Mouse (Mus musculus): ENCODE results near the gene Slc22a14. TPM values are rescaled to one million over a fixed set of nuclear protein-coding genes. Genes with fewer than 3 reads are reported as not detected.
"Not testable (repeated sequence)": the region's sequence is repeated elsewhere in the genome, so short reads cannot be mapped to it uniquely, and the experiment has no call there.

Slc22a14 gene
- polyA plus RNA-seq, 1 experiment from 2014 or later, result not detected

DNA sequence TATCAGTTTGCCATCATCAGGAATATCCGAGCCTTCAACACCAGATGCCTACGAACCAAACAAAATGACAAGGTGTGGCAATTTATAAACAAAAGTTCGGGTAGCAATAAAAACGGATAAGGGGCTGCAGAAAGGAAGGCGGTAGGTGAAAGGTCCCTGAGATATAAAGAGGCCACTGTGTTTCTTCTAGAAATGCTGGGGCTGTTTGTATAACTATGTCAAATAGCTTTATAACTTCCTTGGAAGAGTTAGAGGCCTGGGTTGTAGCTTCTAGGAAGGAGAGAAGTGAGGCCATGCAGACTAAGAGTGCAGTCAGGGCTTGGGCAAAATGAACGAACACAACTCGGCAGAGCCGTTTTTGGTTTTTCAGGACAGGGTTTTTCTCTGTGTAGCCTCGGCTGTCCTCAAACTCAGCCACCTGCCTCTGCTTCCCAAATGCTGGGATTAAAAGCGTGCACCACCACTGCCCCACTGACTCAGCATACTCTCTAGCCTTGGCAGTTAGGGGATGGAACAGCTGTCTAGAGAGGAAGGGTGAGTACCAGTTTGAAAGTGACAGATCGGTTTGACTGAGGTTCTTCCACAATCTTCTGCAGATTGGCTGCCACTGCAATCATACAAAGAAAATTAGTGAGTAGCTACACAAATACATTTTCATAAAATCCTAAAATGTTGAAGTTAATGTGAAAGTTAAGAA, 124.0 kb downstream of the Slc22a14 start:
- WGBS, result 92% methylated on average over 11 of the region's 11 CpGs
- Histone ChIP-seq H3K36me3 (ENCODE audit: control insufficient read depth, insufficient read depth) (no peaks in the 10 kb centered on the region), H3K9ac (replicated peaks; ENCODE audit: low read depth, low read length) (no peak overlapping the region)

DNA sequence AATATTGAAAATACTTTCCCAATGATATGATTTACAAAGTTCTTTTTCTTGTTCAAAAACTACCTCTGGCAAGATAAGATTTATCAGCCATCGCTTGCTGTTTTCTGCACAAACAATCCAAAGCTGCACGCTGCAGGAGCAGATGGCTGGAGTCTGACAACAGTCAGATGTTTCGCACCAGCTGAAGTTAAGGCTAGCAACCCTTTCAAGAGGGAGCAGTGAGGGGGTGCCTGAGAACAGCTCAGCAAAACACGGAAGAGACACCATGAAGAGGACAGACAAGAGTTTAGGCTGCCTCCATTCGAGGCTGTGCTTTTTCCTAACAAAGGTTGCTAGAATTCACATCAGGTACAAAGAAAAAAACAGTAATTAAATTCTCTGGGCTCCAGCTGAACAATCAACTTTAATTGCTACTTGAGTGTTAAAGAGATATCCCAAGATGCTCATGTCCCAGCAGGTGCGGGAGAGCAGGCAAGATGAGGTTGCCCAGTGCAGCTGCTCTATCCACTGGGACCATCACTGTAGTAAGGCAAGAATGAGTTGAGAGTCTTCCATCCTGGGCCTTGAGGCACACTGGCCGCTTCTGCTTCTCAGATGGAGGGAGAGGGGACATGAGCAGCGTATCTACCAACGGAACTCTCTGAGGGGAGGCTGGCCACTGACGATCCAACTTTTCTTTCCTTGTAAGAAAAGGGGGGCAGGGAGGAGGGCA, 124.9 kb downstream of the Slc22a14 start:
- 0 out of 2 replicates have a peak overlapping the region, but pooled peaks have one; percentile 22 for H3K27ac ChIP-seq (ENCODE audit: low read length)
- H3K4me1 ChIP-seq (replicated peaks; ENCODE audit: control insufficient read depth, insufficient read depth, low read length), result 0 out of 2 replicates have a peak, but pooled peaks cover 3% of the 10 kb centered on the region
- ATAC-seq, result no peak
- H3K9me3 ChIP-seq (ENCODE audit: control insufficient read depth, low read length), result no peaks in the 10 kb centered on the region
- 73% methylated on average over 10 of the region's 10 CpGs for WGBS
- H3K27me3 ChIP-seq (replicated peaks; ENCODE audit: control insufficient read depth, insufficient read depth, low read length), result no peaks in the 10 kb centered on the region
- no peaks in the 10 kb centered on the region for H3K36me3 ChIP-seq (ENCODE audit: control insufficient read depth, insufficient read depth)
- no peak overlapping the region for H3K4me2 ChIP-seq (ENCODE audit: low read length)
- H3K9ac ChIP-seq (replicated peaks; ENCODE audit: low read depth, low read length), result no peak overlapping the region
- H3K4me3 ChIP-seq (replicated peaks; ENCODE audit: low read length), result no peak overlapping the region

More for the DNA sequence above, 124.0 kb downstream of the Slc22a14 start:
- no peak overlapping the region for H3K27ac ChIP-seq (ENCODE audit: low read length)
- no peak overlapping the region for H3K4me3 ChIP-seq (replicated peaks; ENCODE audit: low read length)
- no peaks in the 10 kb centered on the region for H3K9me3 ChIP-seq (ENCODE audit: control insufficient read depth, low read length)
- no peak overlapping the region for H3K4me2 ChIP-seq (ENCODE audit: low read length)
- ATAC-seq, result no peak
- H3K4me1 ChIP-seq (replicated peaks; ENCODE audit: control insufficient read depth, insufficient read depth, low read length), result 0 out of 2 replicates have a peak, but pooled peaks cover 3% of the 10 kb centered on the region
- H3K27me3 ChIP-seq (replicated peaks; ENCODE audit: control insufficient read depth, insufficient read depth, low read length), result no peaks in the 10 kb centered on the region

DNA sequence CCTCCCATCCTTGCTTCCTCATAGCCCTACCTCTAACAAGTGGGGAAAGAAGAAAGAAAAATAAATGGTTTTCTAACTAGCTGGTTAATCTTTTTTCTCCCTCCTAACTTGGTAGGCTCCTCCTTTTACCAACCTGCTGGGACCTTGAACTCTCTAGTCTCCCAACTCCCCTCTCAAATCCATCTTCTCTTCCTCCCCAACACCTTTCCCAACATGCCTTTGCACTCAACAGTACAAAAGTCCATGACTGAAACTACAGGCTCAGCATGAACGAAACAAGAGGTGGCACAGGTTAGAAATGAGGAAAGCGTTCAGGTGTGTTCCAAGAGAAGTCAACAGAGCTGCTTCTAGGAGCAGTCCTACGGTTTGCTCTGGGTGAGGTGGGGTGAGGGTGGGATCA, 126.1 kb downstream of the Slc22a14 start:
- no peaks in the 10 kb centered on the region for H3K36me3 ChIP-seq (ENCODE audit: control insufficient read depth, insufficient read depth)
- WGBS, result 92% methylated on average over 3 of the region's 3 CpGs
- no peak for ATAC-seq

DNA sequence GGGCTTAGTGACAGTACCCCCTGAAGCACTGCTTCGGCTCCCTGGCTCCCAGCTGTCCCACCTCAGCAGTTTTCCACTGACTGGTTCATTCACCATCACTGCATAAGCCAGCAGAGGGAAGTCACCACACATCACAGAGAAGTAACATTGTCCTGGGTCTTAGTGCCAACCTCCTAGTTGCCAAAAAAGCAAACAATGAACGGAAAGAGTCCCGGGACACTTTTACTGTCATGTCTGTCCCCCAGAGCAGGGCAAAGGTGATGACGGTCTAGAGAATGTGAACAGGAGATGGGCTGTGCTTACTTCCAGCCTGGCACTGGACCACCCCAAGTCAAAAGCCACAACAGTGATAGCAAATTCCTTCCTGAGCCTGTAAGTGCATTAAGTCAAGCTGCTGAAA, 126.6 kb downstream of the Slc22a14 start:
- no peak overlapping the region for H3K4me3 ChIP-seq (replicated peaks; ENCODE audit: low read length)
- no peaks in the 10 kb centered on the region for H3K9me3 ChIP-seq (ENCODE audit: control insufficient read depth, low read length)
- no peak overlapping the region for H3K9ac ChIP-seq (replicated peaks; ENCODE audit: low read depth, low read length)
- ATAC-seq, result no peak
- 0 out of 2 replicates have a peak, but pooled peaks cover 3% of the 10 kb centered on the region for H3K4me1 ChIP-seq (replicated peaks; ENCODE audit: control insufficient read depth, insufficient read depth, low read length)
- H3K36me3 ChIP-seq (ENCODE audit: control insufficient read depth, insufficient read depth), result no peaks in the 10 kb centered on the region
- H3K4me2 ChIP-seq (ENCODE audit: low read length), result no peak overlapping the region
- 91% methylated on average over 4 of the region's 4 CpGs for WGBS
- H3K27me3 ChIP-seq (replicated peaks; ENCODE audit: control insufficient read depth, insufficient read depth, low read length), result no peaks in the 10 kb centered on the region
- H3K27ac ChIP-seq (ENCODE audit: low read length), result no peak overlapping the region

More for the DNA sequence above, 126.1 kb downstream of the Slc22a14 start:
- 0 out of 2 replicates have a peak, but pooled peaks cover 3% of the 10 kb centered on the region for H3K4me1 ChIP-seq (replicated peaks; ENCODE audit: control insufficient read depth, insufficient read depth, low read length)
- no peak overlapping the region for H3K27ac ChIP-seq (ENCODE audit: low read length)
- no peaks in the 10 kb centered on the region for H3K27me3 ChIP-seq (replicated peaks; ENCODE audit: control insufficient read depth, insufficient read depth, low read length)
- H3K9me3 ChIP-seq (ENCODE audit: control insufficient read depth, low read length), result no peaks in the 10 kb centered on the region
- no peak overlapping the region for H3K9ac ChIP-seq (replicated peaks; ENCODE audit: low read depth, low read length)
- H3K4me2 ChIP-seq (ENCODE audit: low read length), result no peak overlapping the region
- no peak overlapping the region for H3K4me3 ChIP-seq (replicated peaks; ENCODE audit: low read length)

DNA sequence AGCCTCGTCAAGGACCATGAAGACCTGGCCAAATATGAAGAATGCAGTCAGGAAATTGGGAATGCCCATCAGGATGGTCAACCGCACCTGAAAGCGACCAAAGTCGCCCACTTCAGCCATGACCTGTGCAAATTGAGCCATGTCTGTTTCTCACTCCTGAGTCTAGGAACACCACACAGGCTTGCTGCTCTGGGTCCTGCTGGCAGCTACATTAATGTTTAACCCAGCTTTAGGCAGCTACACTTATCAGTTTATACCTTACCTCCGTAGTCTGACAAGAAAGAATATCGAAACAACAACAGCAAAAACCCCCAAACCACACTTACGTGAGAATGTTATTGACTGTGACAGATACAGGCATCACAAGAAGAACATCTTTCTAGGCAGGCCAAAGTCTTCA, 133.8 kb downstream of the Slc22a14 start:
- no peak overlapping the region for H3K4me2 ChIP-seq (ENCODE audit: low read length)
- H3K27me3 ChIP-seq (replicated peaks; ENCODE audit: control insufficient read depth, insufficient read depth, low read length), result no peaks in the 10 kb centered on the region
- H3K4me3 ChIP-seq (replicated peaks; ENCODE audit: low read length), result no peak overlapping the region
- H3K36me3 ChIP-seq (ENCODE audit: control insufficient read depth, insufficient read depth), result no peaks in the 10 kb centered on the region
- H3K9ac ChIP-seq (replicated peaks; ENCODE audit: low read depth, low read length), result no peak overlapping the region
- WGBS, result 96% methylated on average over 7 of the region's 7 CpGs
- H3K27ac ChIP-seq (ENCODE audit: low read length), result no peak overlapping the region
- H3K9me3 ChIP-seq (ENCODE audit: control insufficient read depth, low read length), result no peaks in the 10 kb centered on the region
- no peaks in the 10 kb centered on the region for H3K4me1 ChIP-seq (replicated peaks; ENCODE audit: control insufficient read depth, insufficient read depth, low read length)
- ATAC-seq, result no peak

DNA sequence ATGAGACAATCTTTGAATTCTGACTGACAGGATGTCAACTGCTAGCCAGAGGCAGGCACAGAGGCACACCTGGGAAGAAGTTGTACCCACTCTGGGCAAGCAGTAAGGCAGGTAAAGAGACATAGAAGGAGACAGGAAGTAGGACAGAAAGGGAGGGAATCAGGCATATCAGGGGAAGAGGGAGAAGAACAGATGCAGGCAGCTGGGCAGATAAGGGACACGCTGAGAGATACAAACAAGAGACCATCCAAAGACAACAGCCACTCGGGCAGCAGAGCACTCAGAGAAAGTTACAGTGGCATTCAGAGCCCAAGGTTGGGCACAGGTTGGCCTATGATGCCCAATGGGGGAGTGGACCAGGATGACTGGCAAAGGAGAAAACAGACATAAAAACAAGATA, 134.5 kb downstream of the Slc22a14 start:
- no peak overlapping the region for H3K27ac ChIP-seq (ENCODE audit: low read length)
- H3K4me1 ChIP-seq (replicated peaks; ENCODE audit: control insufficient read depth, insufficient read depth, low read length), result no peaks in the 10 kb centered on the region
- no peak overlapping the region for H3K4me3 ChIP-seq (replicated peaks; ENCODE audit: low read length)
- H3K9me3 ChIP-seq (ENCODE audit: control insufficient read depth, low read length), result no peaks in the 10 kb centered on the region
- no peaks in the 10 kb centered on the region for H3K36me3 ChIP-seq (ENCODE audit: control insufficient read depth, insufficient read depth)
- H3K4me2 ChIP-seq (ENCODE audit: low read length), result no peak overlapping the region
- no peak overlapping the region for H3K9ac ChIP-seq (replicated peaks; ENCODE audit: low read depth, low read length)
- 98% methylated on average over 2 of the region's 2 CpGs for WGBS
- H3K27me3 ChIP-seq (replicated peaks; ENCODE audit: control insufficient read depth, insufficient read depth, low read length), result no peaks in the 10 kb centered on the region
- no peak for ATAC-seq

DNA sequence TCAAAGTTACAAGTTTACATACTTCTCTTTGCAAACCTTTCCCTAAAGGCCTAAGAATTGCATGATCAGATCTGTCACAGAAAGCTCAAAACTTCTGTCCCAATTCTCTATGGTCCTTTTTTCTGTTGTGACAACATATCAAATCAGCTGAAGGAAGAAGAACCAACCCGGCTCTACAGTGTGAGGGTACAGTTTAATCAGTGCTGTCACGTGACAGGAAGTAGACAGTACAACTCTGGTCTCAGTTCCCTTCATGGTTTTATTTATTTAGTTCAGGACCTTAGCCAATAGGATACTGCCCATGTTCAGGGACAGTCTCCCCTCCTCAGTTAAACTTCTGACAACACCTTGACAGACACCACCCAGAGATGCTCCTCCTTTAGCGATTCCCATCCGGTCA, 145.1 kb downstream of the Slc22a14 start:
- no peaks in the 10 kb centered on the region for H3K4me1 ChIP-seq (replicated peaks; ENCODE audit: control insufficient read depth, insufficient read depth, low read length)

DNA sequence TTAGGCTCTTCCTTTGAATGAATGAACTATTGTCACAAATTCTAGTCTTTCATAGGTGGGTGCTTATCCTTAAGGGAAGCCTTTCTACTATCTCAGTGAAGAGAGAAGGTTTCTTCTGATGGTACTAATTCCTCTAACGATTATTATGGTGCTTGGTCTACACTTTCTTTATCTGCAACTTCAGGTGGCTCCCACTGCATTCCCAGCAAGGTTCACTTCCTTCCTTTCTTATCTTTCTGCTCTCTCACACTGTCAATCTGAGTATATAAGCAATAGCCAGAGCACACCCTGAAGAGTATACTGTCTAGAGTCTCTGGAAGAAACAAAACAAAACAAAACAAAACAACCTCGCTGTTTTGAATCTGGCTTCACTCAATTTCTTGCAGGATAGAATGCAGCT, 145.7 kb downstream of the Slc22a14 start:
- Histone ChIP-seq H3K9me3 (ENCODE audit: control insufficient read depth, low read length) (no peaks in the 10 kb centered on the region), H3K9ac (replicated peaks; ENCODE audit: low read depth, low read length) (no peak overlapping the region), H3K27me3 (replicated peaks; ENCODE audit: control insufficient read depth, insufficient read depth, low read length) (no peaks in the 10 kb centered on the region), H3K4me3 (replicated peaks; ENCODE audit: low read length) (no peak overlapping the region), H3K36me3 (ENCODE audit: control insufficient read depth, insufficient read depth) (no peaks in the 10 kb centered on the region), H3K4me1 (replicated peaks; ENCODE audit: control insufficient read depth, insufficient read depth, low read length) (no peaks in the 10 kb centered on the region), H3K4me2 (ENCODE audit: low read length) (no peak overlapping the region), H3K27ac (ENCODE audit: low read length) (no peak overlapping the region)
- ATAC-seq, result no peak
- WGBS, result 84% methylated on average over 2 of the region's 2 CpGs

More for the DNA sequence above, 145.1 kb downstream of the Slc22a14 start:
- no peak overlapping the region for H3K4me3 ChIP-seq (replicated peaks; ENCODE audit: low read length)
- H3K36me3 ChIP-seq (ENCODE audit: control insufficient read depth, insufficient read depth), result no peaks in the 10 kb centered on the region
- H3K9me3 ChIP-seq (ENCODE audit: control insufficient read depth, low read length), result no peaks in the 10 kb centered on the region
- H3K9ac ChIP-seq (replicated peaks; ENCODE audit: low read depth, low read length), result no peak overlapping the region
- 93% methylated on average over 4 of the region's 4 CpGs for WGBS
- ATAC-seq, result no peak
- no peak overlapping the region for H3K27ac ChIP-seq (ENCODE audit: low read length)
- H3K4me2 ChIP-seq (ENCODE audit: low read length), result no peak overlapping the region
- no peaks in the 10 kb centered on the region for H3K27me3 ChIP-seq (replicated peaks; ENCODE audit: control insufficient read depth, insufficient read depth, low read length)

DNA sequence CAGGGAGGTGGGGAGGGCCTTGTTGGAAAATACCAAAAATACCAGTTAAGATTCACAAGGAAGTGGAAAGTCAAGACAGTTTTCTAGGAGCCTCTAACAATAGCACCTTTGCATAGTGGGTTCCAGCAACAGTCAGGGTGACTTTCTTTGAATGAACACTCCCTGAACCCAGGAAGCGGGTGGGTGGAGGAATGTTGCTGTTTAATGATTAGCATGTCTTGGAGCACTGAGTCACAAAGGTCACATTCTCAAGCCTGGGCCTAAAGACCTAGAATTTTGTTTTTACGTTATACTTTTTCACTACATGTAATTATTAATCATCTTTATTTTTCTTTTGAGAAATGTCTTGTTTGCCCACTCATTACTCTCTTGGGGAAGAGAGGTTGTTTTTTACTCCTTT, 150.0 kb downstream of the Slc22a14 start:
- not testable (repeated sequence) for H3K4me3 ChIP-seq (replicated peaks; ENCODE audit: low read length); H3K36me3 ChIP-seq (ENCODE audit: control insufficient read depth, insufficient read depth); H3K27me3 ChIP-seq (replicated peaks; ENCODE audit: control insufficient read depth, insufficient read depth, low read length); H3K9ac ChIP-seq (replicated peaks; ENCODE audit: low read depth, low read length); H3K4me2 ChIP-seq (ENCODE audit: low read length); H3K27ac ChIP-seq (ENCODE audit: low read length); H3K9me3 ChIP-seq (ENCODE audit: control insufficient read depth, low read length); H3K4me1 ChIP-seq (replicated peaks; ENCODE audit: control insufficient read depth, insufficient read depth, low read length); ATAC-seq
- 93% methylated on average over 2 of the region's 2 CpGs for WGBS
